Mouse (Mus musculus): ENCODE data around the gene Hrasls. TPM values are rescaled to one million over a fixed set of nuclear protein-coding genes. Genes with fewer than 3 reads are reported as not detected.

Gene Hrasls
- 21.8 and 24.8 TPM in 2 replicates for polyA plus RNA-seq (2021; fragmentation: Nextera tagmentation)
- long read RNA-seq, experiment 1, transcript Hrasls-204 (4 exons, 854 nt) = major isoform, 12 of 21 reads
- long read RNA-seq, experiment 1, partial matches to known transcripts = 2 of 21 reads
- long read RNA-seq, experiment 1, other reads (novel, unspliced or antisense) = 4 of 21 reads
- long read RNA-seq, experiment 2, transcript Hrasls-201 (4 exons, 2,916 nt) = minor isoform, 44 of 150 reads
- long read RNA-seq, experiment 2, transcript Hrasls-204 (4 exons, 854 nt) = major isoform, 89 of 150 reads
- long read RNA-seq, experiment 2, partial matches to known transcripts = 6 of 150 reads
- long read RNA-seq, experiment 2, other reads (novel, unspliced or antisense) = 11 of 150 reads

GRCm38 (mm10) chr16:29209605-29210411, at the start of gene Hrasls:
Gene Hrasls (plus strand): TSS chr16:29209695.

Other genes starting within 250 kb of the Hrasls start
- 1.3 and 1.6 TPM in 2 replicates for gene Atp13a5, start 169.0 kb downstream of the Hrasls start, polyA plus RNA-seq (2021; fragmentation: Nextera tagmentation)